In the genomic region with DNA sequence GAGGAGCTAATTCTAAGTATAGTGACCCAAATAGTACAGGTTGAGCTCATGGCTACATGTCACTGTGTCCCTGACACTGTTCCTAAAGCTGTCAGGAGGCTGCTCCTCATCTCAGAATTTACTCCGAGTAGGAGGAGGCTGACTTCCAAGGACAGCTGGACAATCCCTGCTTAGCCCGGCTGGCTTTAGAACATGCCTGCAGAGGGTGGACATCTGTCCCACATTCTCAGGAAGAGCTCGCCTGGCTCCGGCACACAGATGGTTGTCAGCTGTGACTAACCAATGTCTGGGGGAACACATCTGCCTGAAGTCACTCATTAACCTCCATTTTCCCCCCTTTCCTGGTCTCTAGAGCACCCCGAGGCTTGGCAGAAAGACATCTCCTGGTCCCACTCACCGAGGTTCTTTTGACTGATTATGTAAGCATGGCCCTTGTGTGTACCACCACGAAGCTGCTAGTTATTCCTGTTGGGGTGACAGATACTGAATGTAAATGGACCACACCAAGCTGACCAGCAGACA, we compare ENCODE assay signal across 26 mouse cellular contexts.
DNase-seq lines count a peak whose midpoint lies in the region; ATAC-seq and TF ChIP-seq lines count a peak whose summit lies in the region.
"Had no signal": no experiment of that assay in that cellular context is flagged by ENCODE, and none has a peak within 500 bp of the region (broad histone marks: within the 10 kb centered on the region; RNA-seq: fewer than 3 reads in every experiment).

No protein-coding gene starts in this region.

- intact Hi-C loops in heart, postnatal 36 days (cut with DNase I): no loop called here
- intact Hi-C loops in left cerebral cortex, postnatal 36 days (cut with DNase I): no loop called here

- no peak overlapping the region for H3K27ac ChIP-seq in kidney, adult 2 months (ENCODE audit: insufficient read depth, low read depth, low read length)
- 0 out of 2 replicates have a peak overlapping the region, but pooled peaks have one; percentile 22 for H3K27ac ChIP-seq in limb, embryonic 15.5 days
- H3K27ac ChIP-seq in liver, postnatal 0 days (ENCODE audit: low read depth): no peak overlapping the region
- H3K27ac ChIP-seq: forebrain, embryonic 12.5 days; heart, embryonic 13.5 days; hindbrain, embryonic 12.5 days; kidney, embryonic 15.5 days; layer of hippocampus, adult 2 months; liver, embryonic 12.5 days; midbrain, embryonic 15.5 days had no signal

- WGBS in kidney, adult 2 months: 53% methylated on average over 7 of the region's 7 CpGs
- 55% methylated on average over 7 of the region's 7 CpGs for WGBS in limb, embryonic 15.5 days
- WGBS in liver, postnatal 0 days (ENCODE audit: insufficient replicate concordance): 70% methylated on average over 7 of the region's 7 CpGs

- no peak for TF ChIP-seq CTCF in kidney, adult 2 months (conservative IDR thresholded peaks at IDR 0.05; ENCODE audit: insufficient read depth, insufficient read length, low read depth, low read length)
- no peak for TF ChIP-seq CTCF in liver, postnatal 0 days (IDR thresholded peaks at IDR 0.05; ENCODE audit: low read depth)

- H3K9ac ChIP-seq in limb, embryonic 15.5 days: no peak overlapping the region
- H3K9ac ChIP-seq in liver, postnatal 0 days (replicated peaks): no peak overlapping the region
- H3K9ac ChIP-seq: forebrain, embryonic 12.5 days; heart, embryonic 13.5 days; hindbrain, embryonic 12.5 days; kidney, embryonic 15.5 days; liver, embryonic 12.5 days; midbrain, embryonic 15.5 days had no signal

- H3K9me3 ChIP-seq in limb, embryonic 15.5 days: no peaks in the 10 kb centered on the region
- no peaks in the 10 kb centered on the region for H3K9me3 ChIP-seq in liver, postnatal 0 days (ENCODE audit: low read length)
- H3K9me3 ChIP-seq: forebrain, embryonic 12.5 days; heart, embryonic 13.5 days; hindbrain, embryonic 12.5 days; kidney, embryonic 15.5 days; liver, embryonic 12.5 days; midbrain, embryonic 15.5 days had no signal

- TF ChIP-seq EP300 in liver, postnatal 0 days (IDR thresholded peaks at IDR 0.05; ENCODE audit: low read depth): no peak

- no peak overlapping the region for H3K4me3 ChIP-seq in kidney, adult 2 months (ENCODE audit: insufficient read depth, low read depth, low read length)
- no peak overlapping the region for H3K4me3 ChIP-seq in limb, embryonic 15.5 days
- no peak overlapping the region for H3K4me3 ChIP-seq in liver, postnatal 0 days (ENCODE audit: low read depth, low read length)
- H3K4me3 ChIP-seq: forebrain, embryonic 12.5 days; heart, embryonic 13.5 days; hindbrain, embryonic 12.5 days; kidney, embryonic 15.5 days; layer of hippocampus, adult 2 months; liver, embryonic 12.5 days; megakaryocyte, embryonic 14.5 days; midbrain, embryonic 15.5 days had no signal

- peaks cover 14% of the 10 kb centered on the region for H3K4me1 ChIP-seq in kidney, adult 2 months (ENCODE audit: control insufficient read depth, insufficient read depth, low read length)
- peaks cover 24% of the 10 kb centered on the region for H3K4me1 ChIP-seq in limb, embryonic 15.5 days
- no peaks in the 10 kb centered on the region for H3K4me1 ChIP-seq in liver, postnatal 0 days (ENCODE audit: insufficient read depth)
- H3K4me1 ChIP-seq: midbrain, embryonic 15.5 days had no signal

- DNase-seq in heart, adult 11 months: peak; percentile 96
- no peak for DNase-seq in heart, postnatal 36 days
- peak; percentile 31 for DNase-seq in kidney, postnatal 14 days
- no peak for DNase-seq in kidney, adult 2 months
- peak; percentile 35 for DNase-seq in brain, adult 2 months (ENCODE audit: low read depth, low spot score)
- DNase-seq in left cerebral cortex, postnatal 36 days (ENCODE audit: low spot score in 2 of 2): no peak
- no peak for DNase-seq in liver, postnatal 0 days
- DNase-seq: adrenal gland, postnatal 25 days; cerebellum, adult 18-20 months; cerebellum, postnatal 25 days; embryo, embryonic 11 days; gastrocnemius, postnatal 14 days; layer of hippocampus, postnatal 36 days; lung, postnatal 14 days; right cerebral cortex, adult 18-20 months; thymus, postnatal 36 days had no signal

- peaks cover 1% of the 10 kb centered on the region; the same call in 1 of the 2 replicates for H3K36me3 ChIP-seq in kidney, adult 2 months (ENCODE audit: control insufficient read depth, insufficient read depth, low read length)
- peaks cover 49% of the 10 kb centered on the region for H3K36me3 ChIP-seq in limb, embryonic 15.5 days
- H3K36me3 ChIP-seq in liver, postnatal 0 days (replicated peaks; ENCODE audit: insufficient read depth, low read length): peaks cover 14% of the 10 kb centered on the region
- H3K36me3 ChIP-seq: forebrain, embryonic 12.5 days; midbrain, embryonic 15.5 days had no signal

- TF ChIP-seq POLR2A in kidney, adult 2 months (IDR thresholded peaks at IDR 0.05; ENCODE audit: low read depth, low read length): no peak

- no peak for ATAC-seq in limb, embryonic 15.5 days (ENCODE audit: insufficient number of reproducible peaks, low FRiP score, low TSS enrichment, low read depth)
- ATAC-seq in liver, postnatal 0 days: no peak
- ATAC-seq: liver, embryonic 12.5 days; midbrain, embryonic 15.5 days had no signal

- H3K27me3 ChIP-seq in kidney, adult 2 months (replicated peaks; ENCODE audit: control insufficient read depth, insufficient read depth, low read length): no peaks in the 10 kb centered on the region
- H3K27me3 ChIP-seq in limb, embryonic 15.5 days: no peaks in the 10 kb centered on the region
- no peaks in the 10 kb centered on the region for H3K27me3 ChIP-seq in liver, postnatal 0 days (ENCODE audit: insufficient read depth, low read length)
- H3K27me3 ChIP-seq: CH12.LX; forebrain, embryonic 12.5 days; heart, embryonic 13.5 days; hindbrain, embryonic 12.5 days; kidney, embryonic 15.5 days; midbrain, embryonic 15.5 days had no signal

- H3K4me2 ChIP-seq in limb, embryonic 15.5 days: no peak overlapping the region
- H3K4me2 ChIP-seq in liver, postnatal 0 days (ENCODE audit: low read depth, low read length): no peak overlapping the region
- H3K4me2 ChIP-seq: forebrain, embryonic 12.5 days; heart, embryonic 13.5 days; hindbrain, embryonic 12.5 days; kidney, embryonic 15.5 days; liver, embryonic 12.5 days; midbrain, embryonic 15.5 days had no signal

Comparison
In these comparisons a context has a peak if more than half of its experiments do, and no peak if none do; other contexts are left out.
1. DNase-seq: peak in heart, adult 11 months (single experiment), kidney, postnatal 14 days (single experiment) and brain, adult 2 months (single experiment); none in heart, postnatal 36 days (0 of 2), kidney, adult 2 months (single experiment), left cerebral cortex, postnatal 36 days (0 of 2) and liver, postnatal 0 days (single experiment).